Comparison of ENCODE assay signal across 34 mouse cellular contexts in genomic region chr10:79781956-79782355, GRCm38 (mm10). TPM values are rescaled to one million over a fixed set of nuclear protein-coding genes. Genes with fewer than 3 reads are reported as not detected.
A peak's percentile ranks its signal among the peaks of the same experiment; 100 is the strongest.
DNase-seq lines count a peak whose midpoint lies in the region; ATAC-seq and TF ChIP-seq lines count a peak whose summit lies in the region.
"Had no signal": no experiment of that assay in that cellular context is flagged by ENCODE, and none has a peak within 500 bp of the region (broad histone marks: within the 10 kb centered on the region; RNA-seq: fewer than 3 reads in every experiment).

No protein-coding gene starts in this region.

- no peak overlapping the region for H3K27ac ChIP-seq in liver, embryonic 11.5 days (ENCODE audit: low read depth, low read length)
- H3K27ac ChIP-seq in liver, embryonic 12.5 days: no peak overlapping the region
- H3K27ac ChIP-seq in stomach, postnatal 0 days (replicated peaks): no peak overlapping the region
- H3K27ac ChIP-seq: embryonic facial prominence, embryonic 15.5 days; forebrain, embryonic 12.5 days; hindbrain, embryonic 13.5 days; left cerebral cortex, adult 2 months; limb, embryonic 13.5 days; neural tube, embryonic 12.5 days had no signal

- TF ChIP-seq CTCF in stomach, postnatal 0 days (IDR thresholded peaks at IDR 0.05; ENCODE audit: low read depth): peak; percentile 18; the same call in 1 of the 2 replicates

- 0 out of 2 replicates have a peak overlapping the region, but pooled peaks have one; percentile 5 for H3K4me2 ChIP-seq in liver, embryonic 11.5 days
- H3K4me2 ChIP-seq in liver, embryonic 12.5 days: no peak overlapping the region
- no peak overlapping the region for H3K4me2 ChIP-seq in stomach, postnatal 0 days (replicated peaks; ENCODE audit: low read depth)
- H3K4me2 ChIP-seq: forebrain, embryonic 12.5 days; midbrain, embryonic 11.5 days had no signal

- no peak for ATAC-seq in liver, embryonic 11.5 days (replicated peaks; ENCODE audit: low FRiP score)
- ATAC-seq in liver, embryonic 12.5 days: no peak
- no peak for ATAC-seq in stomach, postnatal 0 days (ENCODE audit: low FRiP score, low TSS enrichment)
- ATAC-seq: forebrain, postnatal 0 days; intestine, embryonic 16.5 days; midbrain, embryonic 16.5 days had no signal

- H3K4me3 ChIP-seq in liver, embryonic 11.5 days (ENCODE audit: low read depth, low read length): no peak overlapping the region
- no peak overlapping the region for H3K4me3 ChIP-seq in liver, embryonic 12.5 days
- H3K4me3 ChIP-seq in stomach, postnatal 0 days (ENCODE audit: low read depth, low read length): no peak overlapping the region
- H3K4me3 ChIP-seq: forebrain, embryonic 12.5 days; heart, embryonic 12.5 days; hindbrain, embryonic 13.5 days; limb, embryonic 13.5 days; neural tube, embryonic 12.5 days had no signal

- WGBS in liver, embryonic 11.5 days: 67% methylated on average over 5 of the region's 5 CpGs
- 65% methylated on average over 5 of the region's 5 CpGs for WGBS in liver, embryonic 12.5 days (ENCODE audit: insufficient replicate concordance)
- WGBS in stomach, postnatal 0 days: 73% methylated on average over 5 of the region's 5 CpGs

- no peaks in the 10 kb centered on the region for H3K36me3 ChIP-seq in liver, embryonic 11.5 days (ENCODE audit: control insufficient read depth, insufficient read depth, low read length)
- no peaks in the 10 kb centered on the region for H3K36me3 ChIP-seq in liver, embryonic 12.5 days
- no peaks in the 10 kb centered on the region for H3K36me3 ChIP-seq in stomach, postnatal 0 days (ENCODE audit: control insufficient read depth, insufficient read depth, low read length)
- H3K36me3 ChIP-seq: embryonic facial prominence, embryonic 15.5 days; forebrain, embryonic 12.5 days; heart, embryonic 12.5 days; hindbrain, embryonic 13.5 days; limb, embryonic 13.5 days; neural tube, embryonic 12.5 days had no signal

- no peak overlapping the region for H3K9ac ChIP-seq in liver, embryonic 11.5 days (ENCODE audit: low read depth, low read length)
- H3K9ac ChIP-seq in liver, embryonic 12.5 days: no peak overlapping the region
- H3K9ac ChIP-seq in stomach, postnatal 0 days (ENCODE audit: low read length): no peak overlapping the region
- H3K9ac ChIP-seq: embryonic facial prominence, embryonic 15.5 days; forebrain, embryonic 12.5 days; forebrain, postnatal 0 days; heart, embryonic 12.5 days; hindbrain, embryonic 13.5 days; limb, embryonic 13.5 days; neural tube, embryonic 12.5 days had no signal

- DNase-seq in liver, embryonic 11.5 days (ENCODE audit: low spot score): no peak
- no peak for DNase-seq in stomach, postnatal 0 days (ENCODE audit: low spot score)
- peak; percentile 77 for DNase-seq in thymus, postnatal 14 days
- no peak for DNase-seq in layer of hippocampus, postnatal 25 days (ENCODE audit: extremely low spot score in 1 of 2, low spot score in 1 of 2)
- no peak for DNase-seq in right cerebral cortex, postnatal 10 days (ENCODE audit: low spot score in 2 of 2)
- no peak for DNase-seq in frontal cortex, adult 2 months (ENCODE audit: extremely low spot score in 1 of 2, low spot score in 1 of 2)
- DNase-seq: adrenal gland, postnatal 25 days; B cell, adult 2 months; cerebellum, adult 11-12 months; forebrain, postnatal 0 days; gastrocnemius, postnatal 25 days; heart, adult 18-20 months; heart, postnatal 4 days; kidney, adult 9 months; kidney, postnatal 14 days; lung, postnatal 36 days; right cerebral cortex, adult 18-20 months; right cerebral cortex, postnatal 4 days had no signal

- H3K9me3 ChIP-seq in liver, embryonic 11.5 days (ENCODE audit: control insufficient read depth, low read length): no peaks in the 10 kb centered on the region
- no peaks in the 10 kb centered on the region for H3K9me3 ChIP-seq in liver, embryonic 12.5 days (replicated peaks)
- no peaks in the 10 kb centered on the region for H3K9me3 ChIP-seq in stomach, postnatal 0 days (ENCODE audit: control insufficient read depth, low read length)
- H3K9me3 ChIP-seq: embryonic facial prominence, embryonic 15.5 days; forebrain, embryonic 12.5 days; heart, embryonic 12.5 days; hindbrain, embryonic 13.5 days; limb, embryonic 13.5 days; neural tube, embryonic 12.5 days had no signal

- peaks cover 17% of the 10 kb centered on the region for H3K4me1 ChIP-seq in liver, embryonic 11.5 days (replicated peaks; ENCODE audit: control insufficient read depth, insufficient read depth, low read length)
- peaks cover 33% of the 10 kb centered on the region for H3K4me1 ChIP-seq in liver, embryonic 12.5 days
- H3K4me1 ChIP-seq in stomach, postnatal 0 days (replicated peaks; ENCODE audit: control insufficient read depth, insufficient read depth): peaks cover 2% of the 10 kb centered on the region; the same call in 1 of the 2 replicates

- TF ChIP-seq EP300 in stomach, postnatal 0 days (optimal IDR thresholded peaks at IDR 0.05): no peak

- peaks cover 41% of the 10 kb centered on the region for H3K27me3 ChIP-seq in liver, embryonic 11.5 days (replicated peaks; ENCODE audit: control insufficient read depth, insufficient read depth, low read length)
- peaks cover 71% of the 10 kb centered on the region for H3K27me3 ChIP-seq in liver, embryonic 12.5 days (replicated peaks)
- no peaks in the 10 kb centered on the region for H3K27me3 ChIP-seq in stomach, postnatal 0 days (ENCODE audit: control insufficient read depth, insufficient read depth, low read length)

RNA-seq across cellular contexts. Expression of gene Fstl3, which starts 4.9 kb away (rescaled TPM):
- 1.8 and 2.6 TPM in 2 replicates for polyA plus RNA-seq in liver, embryonic 11.5 days (2014; fragmentation: Nextera tagmentation; extraction: Ambion mirVana)
- 0.80 and 0.98 TPM in 2 replicates for polyA plus RNA-seq in liver, embryonic 12.5 days (2016; fragmentation: Nextera tagmentation; extraction: Ambion mirVana)
- 14.1 and 17.6 TPM in 2 replicates for polyA plus RNA-seq in stomach, postnatal 0 days (2015; fragmentation: Nextera tagmentation; extraction: Ambion mirVana)
- 1 to 10 TPM; 1.2 to 2.1 TPM for total RNA-seq in layer of hippocampus, postnatal 25 days (2021)
- 5.6 and 7.0 TPM in 2 replicates for polyA plus RNA-seq in frontal cortex, adult 2 months (2012; rRNA removed)

RNA-seq across cellular contexts. Expression of gene Prss57, which starts 8.8 kb away (rescaled TPM):
- 1.5 and 1.7 TPM in 2 replicates for polyA plus RNA-seq in liver, embryonic 11.5 days (2014; fragmentation: Nextera tagmentation; extraction: Ambion mirVana)
- polyA plus RNA-seq in liver, embryonic 12.5 days (2016; fragmentation: Nextera tagmentation; extraction: Ambion mirVana): 1.4 and 2.2 TPM in 2 replicates
- 0.04 and 0.15 TPM in 2 replicates for polyA plus RNA-seq in stomach, postnatal 0 days (2015; fragmentation: Nextera tagmentation; extraction: Ambion mirVana)
- total RNA-seq in layer of hippocampus, postnatal 25 days (2021): under 1 TPM; 0.30 to 0.33 TPM
- polyA plus RNA-seq in frontal cortex, adult 2 months (2012; rRNA removed): 1.00 and 1.1 TPM in 2 replicates
- total RNA-seq: adrenal gland, adult 18-20 months; adrenal gland, postnatal 25 days; forebrain, postnatal 0 days; gastrocnemius, postnatal 25 days; heart, adult 18-20 months; heart, postnatal 4 days had no signal
- polyA plus RNA-seq: embryonic facial prominence, embryonic 15.5 days; heart, postnatal 0 days; hindbrain, embryonic 13.5 days; stomach, embryonic 14.5 days had no signal

RNA-seq across cellular contexts. Expression of gene Palm, which starts 11.4 kb away (rescaled TPM):
- 27.6 and 28.6 TPM in 2 replicates for polyA plus RNA-seq in liver, embryonic 11.5 days (2014; fragmentation: Nextera tagmentation; extraction: Ambion mirVana)
- polyA plus RNA-seq in liver, embryonic 12.5 days (2016; fragmentation: Nextera tagmentation; extraction: Ambion mirVana): 12.4 and 13.2 TPM in 2 replicates
- polyA plus RNA-seq in stomach, postnatal 0 days (2015; fragmentation: Nextera tagmentation; extraction: Ambion mirVana): 27.8 and 29.1 TPM in 2 replicates
- 100 to 1,000 TPM; 307 to 325 TPM for total RNA-seq in layer of hippocampus, postnatal 25 days (2021)
- 325 and 370 TPM in 2 replicates for polyA plus RNA-seq in frontal cortex, adult 2 months (2012; rRNA removed)

RNA-seq across cellular contexts. Expression of gene Rnf126, which starts 15.2 kb away (rescaled TPM):
- 105 and 119 TPM in 2 replicates for polyA plus RNA-seq in liver, embryonic 11.5 days (2014; fragmentation: Nextera tagmentation; extraction: Ambion mirVana)
- 79.6 and 80.4 TPM in 2 replicates for polyA plus RNA-seq in liver, embryonic 12.5 days (2016; fragmentation: Nextera tagmentation; extraction: Ambion mirVana)
- polyA plus RNA-seq in stomach, postnatal 0 days (2015; fragmentation: Nextera tagmentation; extraction: Ambion mirVana): 60.0 and 68.6 TPM in 2 replicates
- total RNA-seq in layer of hippocampus, postnatal 25 days (2021): 10 to 100 TPM; 82.7 to 92.9 TPM
- polyA plus RNA-seq in frontal cortex, adult 2 months (2012; rRNA removed): 140 and 166 TPM in 2 replicates

RNA-seq across cellular contexts. Expression of gene Fgf22, which starts 27.1 kb away (rescaled TPM):
- 0.23 TPM in 1 of 2 replicates, not detected in the other for polyA plus RNA-seq in liver, embryonic 11.5 days (2014; fragmentation: Nextera tagmentation; extraction: Ambion mirVana)
- polyA plus RNA-seq in liver, embryonic 12.5 days (2016; fragmentation: Nextera tagmentation; extraction: Ambion mirVana): 0.11 and 0.13 TPM in 2 replicates
- 13.5 and 14.9 TPM in 2 replicates for polyA plus RNA-seq in stomach, postnatal 0 days (2015; fragmentation: Nextera tagmentation; extraction: Ambion mirVana)
- total RNA-seq in layer of hippocampus, postnatal 25 days (2021): 1 to 10 TPM; 1.0 to 1.5 TPM
- 6.2 and 6.9 TPM in 2 replicates for polyA plus RNA-seq in frontal cortex, adult 2 months (2012; rRNA removed)
- total RNA-seq: adrenal gland, postnatal 25 days; gastrocnemius, postnatal 25 days; heart, adult 18-20 months; heart, postnatal 4 days; megakaryocyte, adult 5-6 weeks had no signal
- polyA plus RNA-seq: intestine, embryonic 16.5 days; liver, embryonic 16.5 days had no signal

Comparison
In these comparisons a context has a peak if more than half of its experiments do, and no peak if none do; other contexts are left out.
1. RNA of gene Palm, which starts 11.4 kb away (polyA plus RNA-seq): 325 to 370 TPM in frontal cortex, adult 2 months; 27.8 to 29.1 TPM in stomach, postnatal 0 days, 27.6 to 28.6 TPM in liver, embryonic 11.5 days and 12.4 to 13.2 TPM in liver, embryonic 12.5 days; every median in the first group is over 10 times any median in the second.